Mouse (Mus musculus): ENCODE data around the gene Cog5. TPM values are rescaled to one million over a fixed set of nuclear protein-coding genes. Genes with fewer than 3 reads are reported as not detected.
A peak's percentile ranks its signal among the peaks of the same experiment; 100 is the strongest.

Cog5 gene
- polyA plus RNA-seq, 2 experiments, result 36.9 to 39.1 TPM

- Histone ChIP-seq H3K27ac (replicated peaks; ENCODE audit: low read depth, low read length) (no peak overlapping the region), H3K27me3 (ENCODE audit: control insufficient read depth, insufficient read depth, low read length) (no peaks in the 10 kb centered on the region), H3K4me3 (replicated peaks; ENCODE audit: low read length) (no peak overlapping the region), H3K4me2 (replicated peaks; ENCODE audit: low read depth, low read length, severe bottlenecking) (no peak overlapping the region), H3K36me3 (ENCODE audit: control insufficient read depth, insufficient read depth, low read length) (no peaks in the 10 kb centered on the region), H3K4me1 (ENCODE audit: control insufficient read depth, insufficient read depth, low read length) (no peaks in the 10 kb centered on the region), H3K9me3 (ENCODE audit: control insufficient read depth, low read length) (no peaks in the 10 kb centered on the region), H3K9ac (ENCODE audit: low read depth, low read length, severe bottlenecking) (no peak overlapping the region)
- ATAC-seq (ENCODE audit: low FRiP score, low read depth) (no peak), DNase-seq (ENCODE audit: low spot score) (no peak)
- no peak for TF ChIP-seq POLR2A (IDR thresholded peaks at IDR 0.05; ENCODE audit: borderline replicate concordance, extremely low read depth, insufficient read depth, insufficient read length)
- WGBS, result 46% methylated on average over 2 of the region's 2 CpGs
Observed at GRCm38 (mm10) chr12:31706168-31706567, 51.5 kb downstream of the Cog5 start.

- WGBS, result 37% methylated on average over 1 of the region's 1 CpGs
- ATAC-seq (ENCODE audit: low FRiP score, low read depth), result no peak
- TF ChIP-seq POLR2A (IDR thresholded peaks at IDR 0.05; ENCODE audit: borderline replicate concordance, extremely low read depth, insufficient read depth, insufficient read length), result no peak
- no peak overlapping the region for H3K4me2 ChIP-seq (replicated peaks; ENCODE audit: low read depth, low read length, severe bottlenecking)
- H3K27ac ChIP-seq (replicated peaks; ENCODE audit: low read depth, low read length), result no peak overlapping the region
- no peaks in the 10 kb centered on the region for H3K27me3 ChIP-seq (ENCODE audit: control insufficient read depth, insufficient read depth, low read length)
- peak; percentile 34 for DNase-seq (ENCODE audit: low spot score)
- H3K9ac ChIP-seq (ENCODE audit: low read depth, low read length, severe bottlenecking), result no peak overlapping the region
- no peaks in the 10 kb centered on the region for H3K9me3 ChIP-seq (ENCODE audit: control insufficient read depth, low read length)
- no peaks in the 10 kb centered on the region for H3K4me1 ChIP-seq (ENCODE audit: control insufficient read depth, insufficient read depth, low read length)
- no peak overlapping the region for H3K4me3 ChIP-seq (replicated peaks; ENCODE audit: low read length)
- H3K36me3 ChIP-seq (ENCODE audit: control insufficient read depth, insufficient read depth, low read length), result no peaks in the 10 kb centered on the region
Observed at GRCm38 (mm10) chr12:31707531-31707930, 52.9 kb downstream of the Cog5 start.

GRCm38 (mm10) chr12:31709665-31710064 is 55.0 kb downstream of the Cog5 start:
- Histone ChIP-seq H3K4me1 (ENCODE audit: control insufficient read depth, insufficient read depth, low read length) (peaks cover 3% of the 10 kb centered on the region; the same call in 1 of the 2 replicates), H3K36me3 (ENCODE audit: control insufficient read depth, insufficient read depth, low read length) (no peaks in the 10 kb centered on the region), H3K4me3 (replicated peaks; ENCODE audit: low read length) (no peak overlapping the region), H3K27me3 (ENCODE audit: control insufficient read depth, insufficient read depth, low read length) (no peaks in the 10 kb centered on the region), H3K9me3 (ENCODE audit: control insufficient read depth, low read length) (no peaks in the 10 kb centered on the region), H3K27ac (replicated peaks; ENCODE audit: low read depth, low read length) (no peak overlapping the region), H3K9ac (ENCODE audit: low read depth, low read length, severe bottlenecking) (no peak overlapping the region), H3K4me2 (replicated peaks; ENCODE audit: low read depth, low read length, severe bottlenecking) (no peak overlapping the region)
- WGBS, result 92% methylated on average over 6 of the region's 6 CpGs
- ATAC-seq (ENCODE audit: low FRiP score, low read depth) (no peak), DNase-seq (ENCODE audit: low spot score) (no peak)
- no peak for TF ChIP-seq POLR2A (IDR thresholded peaks at IDR 0.05; ENCODE audit: borderline replicate concordance, extremely low read depth, insufficient read depth, insufficient read length)

- Histone ChIP-seq H3K9ac (ENCODE audit: low read depth, low read length, severe bottlenecking) (no peak overlapping the region), H3K27ac (replicated peaks; ENCODE audit: low read depth, low read length) (no peak overlapping the region), H3K27me3 (ENCODE audit: control insufficient read depth, insufficient read depth, low read length) (no peaks in the 10 kb centered on the region), H3K4me1 (ENCODE audit: control insufficient read depth, insufficient read depth, low read length) (peaks cover 3% of the 10 kb centered on the region; the same call in 1 of the 2 replicates), H3K9me3 (ENCODE audit: control insufficient read depth, low read length) (no peaks in the 10 kb centered on the region), H3K36me3 (ENCODE audit: control insufficient read depth, insufficient read depth, low read length) (no peaks in the 10 kb centered on the region), H3K4me3 (replicated peaks; ENCODE audit: low read length) (no peak overlapping the region), H3K4me2 (replicated peaks; ENCODE audit: low read depth, low read length, severe bottlenecking) (no peak overlapping the region)
- no peak for ATAC-seq (ENCODE audit: low FRiP score, low read depth)
- TF ChIP-seq POLR2A (IDR thresholded peaks at IDR 0.05; ENCODE audit: borderline replicate concordance, extremely low read depth, insufficient read depth, insufficient read length), result no peak
- WGBS, result 43% methylated on average over 5 of the region's 5 CpGs
- no peak for DNase-seq (ENCODE audit: low spot score)
Observed at GRCm38 (mm10) chr12:31712233-31712632, 57.6 kb downstream of the Cog5 start.

- no peak for TF ChIP-seq POLR2A (IDR thresholded peaks at IDR 0.05; ENCODE audit: borderline replicate concordance, extremely low read depth, insufficient read depth, insufficient read length)
- ATAC-seq (ENCODE audit: low FRiP score, low read depth) (no peak), DNase-seq (ENCODE audit: low spot score) (no peak)
- Histone ChIP-seq H3K36me3 (ENCODE audit: control insufficient read depth, insufficient read depth, low read length) (no peaks in the 10 kb centered on the region), H3K4me1 (ENCODE audit: control insufficient read depth, insufficient read depth, low read length) (peaks cover 3% of the 10 kb centered on the region; the same call in 1 of the 2 replicates), H3K4me2 (replicated peaks; ENCODE audit: low read depth, low read length, severe bottlenecking) (no peak overlapping the region), H3K9me3 (ENCODE audit: control insufficient read depth, low read length) (no peaks in the 10 kb centered on the region), H3K27me3 (ENCODE audit: control insufficient read depth, insufficient read depth, low read length) (no peaks in the 10 kb centered on the region), H3K27ac (replicated peaks; ENCODE audit: low read depth, low read length) (no peak overlapping the region), H3K4me3 (replicated peaks; ENCODE audit: low read length) (no peak overlapping the region), H3K9ac (ENCODE audit: low read depth, low read length, severe bottlenecking) (no peak overlapping the region)
- 58% methylated on average over 4 of the region's 4 CpGs for WGBS
Observed at GRCm38 (mm10) chr12:31712727-31713126, 58.1 kb downstream of the Cog5 start.

GRCm38 (mm10) chr12:31713600-31713999 is 58.9 kb downstream of the Cog5 start, which contains the start of gene Gpr22:
Gpr22 (minus strand) TSS chr12:31713947.
- H3K4me3 ChIP-seq (replicated peaks; ENCODE audit: low read length), result no peak within 1 kb of the TSS; the same call in 1 of the 2 replicates
- no peaks in the 10 kb centered on the region for H3K9me3 ChIP-seq (ENCODE audit: control insufficient read depth, low read length)
- ATAC-seq (ENCODE audit: low FRiP score, low read depth) (no peak; the same call in 1 of the 2 replicates), DNase-seq (ENCODE audit: low spot score) (no peak)
- peak within 1 kb of the TSS; percentile 28; the same call in 1 of the 2 replicates for H3K4me2 ChIP-seq (replicated peaks; ENCODE audit: low read depth, low read length, severe bottlenecking)
- H3K36me3 ChIP-seq (ENCODE audit: control insufficient read depth, insufficient read depth, low read length), result no peaks in the 10 kb centered on the region
- TF ChIP-seq POLR2A (IDR thresholded peaks at IDR 0.05; ENCODE audit: borderline replicate concordance, extremely low read depth, insufficient read depth, insufficient read length), result no peak
- H3K9ac ChIP-seq (ENCODE audit: low read depth, low read length, severe bottlenecking), result no peak within 1 kb of the TSS
- H3K27ac ChIP-seq (replicated peaks; ENCODE audit: low read depth, low read length), result no peak within 1 kb of the TSS
- no peaks in the 10 kb centered on the region for H3K27me3 ChIP-seq (ENCODE audit: control insufficient read depth, insufficient read depth, low read length)
- peaks cover 3% of the 10 kb centered on the region; the same call in 1 of the 2 replicates for H3K4me1 ChIP-seq (ENCODE audit: control insufficient read depth, insufficient read depth, low read length)
- 15% methylated on average over 6 of the region's 6 CpGs for WGBS
